Mouse (Mus musculus): ENCODE data around the gene Tnnt2. TPM values are rescaled to one million over a fixed set of nuclear protein-coding genes. Genes with fewer than 3 reads are reported as not detected.

The Tnnt2 gene
- polyA plus RNA-seq, 1 experiment from 2014 or later, result 0.26 TPM

- WGBS, result 83% methylated on average over 5 of the region's 5 CpGs
- H3K9ac ChIP-seq (replicated peaks), result no peak overlapping the region
- 0 out of 2 replicates have a peak, but pooled peaks cover 4% of the 10 kb centered on the region for H3K27me3 ChIP-seq
- no peaks in the 10 kb centered on the region for H3K9me3 ChIP-seq
- H3K4me3 ChIP-seq (replicated peaks), result no peak overlapping the region
- H3K27ac ChIP-seq, result no peak overlapping the region
- no peak for ATAC-seq
- H3K4me2 ChIP-seq (replicated peaks), result no peak overlapping the region
- no peaks in the 10 kb centered on the region for H3K4me1 ChIP-seq (replicated peaks)
- no peaks in the 10 kb centered on the region for H3K36me3 ChIP-seq
Observed at GRCm38 (mm10) chr1:135862561-135862960, 26.4 kb downstream of the Tnnt2 start.

GRCm38 (mm10) chr1:135863786-135864335 lies 27.7 kb downstream of the Tnnt2 start:
- Histone ChIP-seq H3K9ac (replicated peaks) (no peak overlapping the region), H3K27ac (no peak overlapping the region), H3K9me3 (no peaks in the 10 kb centered on the region), H3K27me3 (0 out of 2 replicates have a peak, but pooled peaks cover 4% of the 10 kb centered on the region), H3K36me3 (no peaks in the 10 kb centered on the region), H3K4me2 (replicated peaks) (no peak overlapping the region), H3K4me3 (replicated peaks) (no peak overlapping the region), H3K4me1 (replicated peaks) (no peaks in the 10 kb centered on the region)
- ATAC-seq, result no peak
- 85% methylated on average over 9 of the region's 9 CpGs for WGBS

- Histone ChIP-seq H3K27ac (no peak overlapping the region), H3K4me1 (replicated peaks) (no peaks in the 10 kb centered on the region), H3K9ac (replicated peaks) (no peak overlapping the region), H3K36me3 (no peaks in the 10 kb centered on the region), H3K4me3 (replicated peaks) (no peak overlapping the region), H3K9me3 (no peaks in the 10 kb centered on the region), H3K4me2 (replicated peaks) (no peak overlapping the region), H3K27me3 (0 out of 2 replicates have a peak, but pooled peaks cover 4% of the 10 kb centered on the region)
- ATAC-seq, result no peak
- WGBS, result 86% methylated on average over 6 of the region's 6 CpGs
Observed at GRCm38 (mm10) chr1:135864830-135865229, 28.7 kb downstream of the Tnnt2 start.

- H3K4me1 ChIP-seq (replicated peaks), result no peaks in the 10 kb centered on the region
- 0 out of 2 replicates have a peak, but pooled peaks cover 4% of the 10 kb centered on the region for H3K27me3 ChIP-seq
- WGBS, result 52% methylated on average over 19 of the region's 19 CpGs
- H3K4me2 ChIP-seq (replicated peaks), result no peak overlapping the region
- H3K9me3 ChIP-seq, result no peaks in the 10 kb centered on the region
- peak; percentile 89 for ATAC-seq
- H3K27ac ChIP-seq, result no peak overlapping the region
- no peak overlapping the region for H3K4me3 ChIP-seq (replicated peaks)
- no peak overlapping the region for H3K9ac ChIP-seq (replicated peaks)
- no peaks in the 10 kb centered on the region for H3K36me3 ChIP-seq
Observed at GRCm38 (mm10) chr1:135865518-135866194, 29.5 kb downstream of the Tnnt2 start.

- H3K9me3 ChIP-seq, result no peaks in the 10 kb centered on the region
- H3K4me1 ChIP-seq (replicated peaks), result no peaks in the 10 kb centered on the region
- H3K27ac ChIP-seq, result no peak overlapping the region
- no peak overlapping the region for H3K9ac ChIP-seq (replicated peaks)
- no peak overlapping the region for H3K4me2 ChIP-seq (replicated peaks)
- H3K27me3 ChIP-seq, result 0 out of 2 replicates have a peak, but pooled peaks cover 4% of the 10 kb centered on the region
- H3K36me3 ChIP-seq, result no peaks in the 10 kb centered on the region
- 97% methylated on average over 6 of the region's 6 CpGs for WGBS
- H3K4me3 ChIP-seq (replicated peaks), result no peak overlapping the region
- no peak for ATAC-seq
Observed at GRCm38 (mm10) chr1:135868570-135868969, 32.4 kb downstream of the Tnnt2 start.

GRCm38 (mm10) chr1:135872991-135873390 lies 36.8 kb downstream of the Tnnt2 start:
- H3K27me3 ChIP-seq, result no peaks in the 10 kb centered on the region
- H3K36me3 ChIP-seq, result no peaks in the 10 kb centered on the region
- H3K9me3 ChIP-seq, result no peaks in the 10 kb centered on the region
- H3K9ac ChIP-seq (replicated peaks), result no peak overlapping the region
- no peak overlapping the region for H3K4me3 ChIP-seq (replicated peaks)
- H3K27ac ChIP-seq, result no peak overlapping the region
- ATAC-seq, result no peak
- no peak overlapping the region for H3K4me2 ChIP-seq (replicated peaks)
- no peaks in the 10 kb centered on the region for H3K4me1 ChIP-seq (replicated peaks)
- 90% methylated on average over 4 of the region's 4 CpGs for WGBS

- ATAC-seq, result no peak
- H3K36me3 ChIP-seq, result no peaks in the 10 kb centered on the region
- WGBS, result 89% methylated on average over 2 of the region's 2 CpGs
- H3K4me2 ChIP-seq (replicated peaks), result no peak overlapping the region
- no peaks in the 10 kb centered on the region for H3K4me1 ChIP-seq (replicated peaks)
- no peak overlapping the region for H3K9ac ChIP-seq (replicated peaks)
- H3K4me3 ChIP-seq (replicated peaks), result no peak overlapping the region
- H3K9me3 ChIP-seq, result no peaks in the 10 kb centered on the region
- H3K27me3 ChIP-seq, result no peaks in the 10 kb centered on the region
- no peak overlapping the region for H3K27ac ChIP-seq
Observed at GRCm38 (mm10) chr1:135877248-135877647, 41.1 kb downstream of the Tnnt2 start.

GRCm38 (mm10) chr1:135882385-135883109 lies 46.4 kb downstream of the Tnnt2 start:
- peak; percentile 34; the same call in 1 of the 2 replicates for ATAC-seq
- Histone ChIP-seq H3K27ac (no peak overlapping the region), H3K4me3 (replicated peaks) (no peak overlapping the region), H3K36me3 (no peaks in the 10 kb centered on the region), H3K27me3 (no peaks in the 10 kb centered on the region), H3K4me1 (replicated peaks) (no peaks in the 10 kb centered on the region), H3K9me3 (no peaks in the 10 kb centered on the region), H3K4me2 (replicated peaks) (no peak overlapping the region), H3K9ac (replicated peaks) (no peak overlapping the region)
- 78% methylated on average over 10 of the region's 10 CpGs for WGBS

GRCm38 (mm10) chr1:135889461-135890185 lies 53.5 kb downstream of the Tnnt2 start:
- no peak overlapping the region for H3K9ac ChIP-seq (replicated peaks)
- no peaks in the 10 kb centered on the region for H3K27me3 ChIP-seq
- WGBS, result 79% methylated on average over 20 of the region's 20 CpGs
- H3K4me3 ChIP-seq (replicated peaks), result no peak overlapping the region
- no peaks in the 10 kb centered on the region for H3K36me3 ChIP-seq
- H3K9me3 ChIP-seq, result no peaks in the 10 kb centered on the region
- H3K27ac ChIP-seq, result no peak overlapping the region
- ATAC-seq, result no peak
- no peak overlapping the region for H3K4me2 ChIP-seq (replicated peaks)
- H3K4me1 ChIP-seq (replicated peaks), result no peaks in the 10 kb centered on the region

- ATAC-seq, result no peak
- H3K27me3 ChIP-seq, result no peaks in the 10 kb centered on the region
- H3K27ac ChIP-seq, result no peak overlapping the region
Observed at GRCm38 (mm10) chr1:135891424-135892216, 55.5 kb downstream of the Tnnt2 start.

GRCm38 (mm10) chr1:135892233-135892632 lies 56.1 kb downstream of the Tnnt2 start:
- WGBS, result 64% methylated on average over 6 of the region's 6 CpGs
- H3K4me1 ChIP-seq (replicated peaks), result no peaks in the 10 kb centered on the region
- no peaks in the 10 kb centered on the region for H3K27me3 ChIP-seq
- H3K9me3 ChIP-seq, result no peaks in the 10 kb centered on the region
- H3K36me3 ChIP-seq, result no peaks in the 10 kb centered on the region
- no peak overlapping the region for H3K4me3 ChIP-seq (replicated peaks)
- no peak overlapping the region for H3K4me2 ChIP-seq (replicated peaks)
- H3K9ac ChIP-seq (replicated peaks), result no peak overlapping the region
- no peak overlapping the region for H3K27ac ChIP-seq
- no peak for ATAC-seq

More at GRCm38 (mm10) chr1:135891424-135892216, 55.5 kb downstream of the Tnnt2 start:
- Histone ChIP-seq H3K4me1 (replicated peaks) (no peaks in the 10 kb centered on the region), H3K36me3 (no peaks in the 10 kb centered on the region), H3K9ac (replicated peaks) (no peak overlapping the region), H3K4me3 (replicated peaks) (no peak overlapping the region), H3K9me3 (no peaks in the 10 kb centered on the region), H3K4me2 (replicated peaks) (no peak overlapping the region)
- 79% methylated on average over 11 of the region's 11 CpGs for WGBS

Data from midbrain, embryonic 13.5 days (tissue).